Mouse (Mus musculus): ENCODE data around the gene Ncoa4. TPM values are rescaled to one million over a fixed set of nuclear protein-coding genes. Genes with fewer than 3 reads are reported as not detected.

The Ncoa4 gene
- polyA plus RNA-seq, 1 experiment from 2014 or later, result 112 TPM

- no peak overlapping the region for H3K9ac ChIP-seq (replicated peaks)
- no peak overlapping the region for H3K4me3 ChIP-seq
- ATAC-seq (replicated peaks), result no peak
- H3K9me3 ChIP-seq, result no peaks in the 10 kb centered on the region
- no peaks in the 10 kb centered on the region for H3K4me1 ChIP-seq
- no peaks in the 10 kb centered on the region for H3K27me3 ChIP-seq
- H3K27ac ChIP-seq (replicated peaks), result no peak overlapping the region
- H3K4me2 ChIP-seq (replicated peaks), result no peak overlapping the region
- no peaks in the 10 kb centered on the region for H3K36me3 ChIP-seq
These were observed 14.9 kb upstream of the Ncoa4 start for GRCm38 (mm10) chr14:32144734-32145133.

GRCm38 (mm10) chr14:32145401-32145800, 14.3 kb upstream of the Ncoa4 start:
- no peaks in the 10 kb centered on the region for H3K27me3 ChIP-seq
- H3K4me1 ChIP-seq, result no peaks in the 10 kb centered on the region
- 73% methylated on average over 4 of the region's 4 CpGs for WGBS
- H3K27ac ChIP-seq (replicated peaks), result no peak overlapping the region
- no peak overlapping the region for H3K4me2 ChIP-seq (replicated peaks)
- no peaks in the 10 kb centered on the region for H3K36me3 ChIP-seq
- no peaks in the 10 kb centered on the region for H3K9me3 ChIP-seq
- ATAC-seq (replicated peaks), result no peak
- no peak overlapping the region for H3K9ac ChIP-seq (replicated peaks)
- H3K4me3 ChIP-seq, result no peak overlapping the region

GRCm38 (mm10) chr14:32145809-32146511, 13.7 kb upstream of the Ncoa4 start:
- no peak for ATAC-seq (replicated peaks)
- Histone ChIP-seq H3K36me3 (no peaks in the 10 kb centered on the region), H3K9me3 (no peaks in the 10 kb centered on the region), H3K27me3 (no peaks in the 10 kb centered on the region), H3K4me2 (replicated peaks) (no peak overlapping the region), H3K4me3 (no peak overlapping the region), H3K9ac (replicated peaks) (no peak overlapping the region), H3K27ac (replicated peaks) (no peak overlapping the region), H3K4me1 (no peaks in the 10 kb centered on the region)
- 87% methylated on average over 7 of the region's 7 CpGs for WGBS

- 59% methylated on average over 2 of the region's 2 CpGs for WGBS
- Histone ChIP-seq H3K9ac (replicated peaks) (no peak overlapping the region), H3K9me3 (no peaks in the 10 kb centered on the region), H3K27ac (replicated peaks) (no peak overlapping the region), H3K27me3 (no peaks in the 10 kb centered on the region), H3K36me3 (no peaks in the 10 kb centered on the region), H3K4me2 (replicated peaks) (no peak overlapping the region), H3K4me3 (no peak overlapping the region), H3K4me1 (no peaks in the 10 kb centered on the region)
- ATAC-seq (replicated peaks), result no peak
These were observed 13.1 kb upstream of the Ncoa4 start for GRCm38 (mm10) chr14:32146578-32146977.

GRCm38 (mm10) chr14:32150872-32151271, 8.8 kb upstream of the Ncoa4 start:
- 96% methylated on average over 2 of the region's 2 CpGs for WGBS
- no peak overlapping the region for H3K4me2 ChIP-seq (replicated peaks)
- no peaks in the 10 kb centered on the region for H3K27me3 ChIP-seq
- H3K4me1 ChIP-seq, result no peaks in the 10 kb centered on the region
- H3K36me3 ChIP-seq, result no peaks in the 10 kb centered on the region
- no peak overlapping the region for H3K9ac ChIP-seq (replicated peaks)
- H3K9me3 ChIP-seq, result no peaks in the 10 kb centered on the region
- H3K4me3 ChIP-seq, result no peak overlapping the region
- ATAC-seq (replicated peaks), result no peak
- no peak overlapping the region for H3K27ac ChIP-seq (replicated peaks)

- H3K4me3 ChIP-seq, result no peak overlapping the region
- H3K9ac ChIP-seq (replicated peaks), result no peak overlapping the region
- no peak for ATAC-seq (replicated peaks)
- H3K4me1 ChIP-seq, result no peaks in the 10 kb centered on the region
- H3K4me2 ChIP-seq (replicated peaks), result no peak overlapping the region
- H3K36me3 ChIP-seq, result no peaks in the 10 kb centered on the region
- H3K27ac ChIP-seq (replicated peaks), result no peak overlapping the region
- H3K9me3 ChIP-seq, result no peaks in the 10 kb centered on the region
- H3K27me3 ChIP-seq, result no peaks in the 10 kb centered on the region
- 92% methylated on average over 18 of the region's 18 CpGs for WGBS
These were observed 7.3 kb upstream of the Ncoa4 start for GRCm38 (mm10) chr14:32152243-32152965.

GRCm38 (mm10) chr14:32153156-32153555, 6.5 kb upstream of the Ncoa4 start:
- no peak overlapping the region for H3K9ac ChIP-seq (replicated peaks)
- H3K36me3 ChIP-seq, result no peaks in the 10 kb centered on the region
- H3K4me1 ChIP-seq, result no peaks in the 10 kb centered on the region
- no peak overlapping the region for H3K27ac ChIP-seq (replicated peaks)
- H3K27me3 ChIP-seq, result no peaks in the 10 kb centered on the region
- ATAC-seq (replicated peaks), result no peak
- H3K4me2 ChIP-seq (replicated peaks), result no peak overlapping the region
- WGBS, result 97% methylated on average over 2 of the region's 2 CpGs
- no peaks in the 10 kb centered on the region for H3K9me3 ChIP-seq
- no peak overlapping the region for H3K4me3 ChIP-seq

- no peak overlapping the region for H3K4me2 ChIP-seq (replicated peaks)
These were observed 4.9 kb upstream of the Ncoa4 start for GRCm38 (mm10) chr14:32154758-32155157.

GRCm38 (mm10) chr14:32159150-32159670, 455 bp upstream of the Ncoa4 start:
- Histone ChIP-seq H3K27ac (replicated peaks) (peak overlapping the region; percentile 25; the same call in 1 of the 2 replicates), H3K27me3 (no peaks in the 10 kb centered on the region), H3K4me3 (peak overlapping the region; percentile 67), H3K9me3 (no peaks in the 10 kb centered on the region), H3K9ac (replicated peaks) (peak overlapping the region; percentile 22), H3K4me1 (peaks cover 22% of the 10 kb centered on the region), H3K36me3 (no peaks in the 10 kb centered on the region), H3K4me2 (replicated peaks) (peak overlapping the region; percentile 85)
- peak; percentile 66 for ATAC-seq (replicated peaks)
- WGBS, result 38% methylated on average over 4 of the region's 4 CpGs

More at GRCm38 (mm10) chr14:32154758-32155157, 4.9 kb upstream of the Ncoa4 start:
- Histone ChIP-seq H3K4me1 (peaks cover 6% of the 10 kb centered on the region), H3K4me3 (no peak overlapping the region), H3K9me3 (no peaks in the 10 kb centered on the region), H3K9ac (replicated peaks) (no peak overlapping the region), H3K27ac (replicated peaks) (no peak overlapping the region), H3K36me3 (no peaks in the 10 kb centered on the region), H3K27me3 (no peaks in the 10 kb centered on the region)
- WGBS, result 92% methylated on average over 6 of the region's 6 CpGs
- ATAC-seq (replicated peaks), result no peak

GRCm38 (mm10) chr14:32160563-32160962, 898 bp downstream of the Ncoa4 start:
- no peaks in the 10 kb centered on the region for H3K9me3 ChIP-seq
- H3K27me3 ChIP-seq, result no peaks in the 10 kb centered on the region
- WGBS, result 41% methylated on average over 7 of the region's 7 CpGs
- no peak for ATAC-seq (replicated peaks)
- H3K4me1 ChIP-seq, result peaks cover 28% of the 10 kb centered on the region
- H3K9ac ChIP-seq (replicated peaks), result peak overlapping the region; percentile 86
- peak overlapping the region; percentile 85 for H3K4me2 ChIP-seq (replicated peaks)
- H3K27ac ChIP-seq (replicated peaks), result peak overlapping the region; percentile 64; the same call in 1 of the 2 replicates
- H3K4me3 ChIP-seq, result peak overlapping the region; percentile 67
- no peaks in the 10 kb centered on the region for H3K36me3 ChIP-seq

- Histone ChIP-seq H3K9me3 (no peaks in the 10 kb centered on the region), H3K27me3 (no peaks in the 10 kb centered on the region), H3K27ac (replicated peaks) (no peak overlapping the region), H3K4me2 (replicated peaks) (peak overlapping the region; percentile 85; the same call in 1 of the 2 replicates), H3K4me1 (peaks cover 30% of the 10 kb centered on the region), H3K36me3 (no peaks in the 10 kb centered on the region), H3K4me3 (no peak overlapping the region), H3K9ac (replicated peaks) (peak overlapping the region; percentile 86; the same call in 1 of the 2 replicates)
- no peak for ATAC-seq (replicated peaks)
- 89% methylated on average over 12 of the region's 12 CpGs for WGBS
These were observed 1.6 kb downstream of the Ncoa4 start for GRCm38 (mm10) chr14:32161090-32161885.

- Histone ChIP-seq H3K4me1 (peaks cover 30% of the 10 kb centered on the region), H3K4me2 (replicated peaks) (no peak overlapping the region), H3K27me3 (no peaks in the 10 kb centered on the region), H3K27ac (replicated peaks) (no peak overlapping the region), H3K4me3 (no peak overlapping the region), H3K36me3 (no peaks in the 10 kb centered on the region), H3K9me3 (no peaks in the 10 kb centered on the region), H3K9ac (replicated peaks) (no peak overlapping the region)
- ATAC-seq (replicated peaks), result no peak
- 93% methylated on average over 5 of the region's 5 CpGs for WGBS
These were observed 2.6 kb downstream of the Ncoa4 start for GRCm38 (mm10) chr14:32162231-32162630.
